Mouse (Mus musculus): ENCODE results near the gene Tmem204.

Gene Tmem204

DNA sequence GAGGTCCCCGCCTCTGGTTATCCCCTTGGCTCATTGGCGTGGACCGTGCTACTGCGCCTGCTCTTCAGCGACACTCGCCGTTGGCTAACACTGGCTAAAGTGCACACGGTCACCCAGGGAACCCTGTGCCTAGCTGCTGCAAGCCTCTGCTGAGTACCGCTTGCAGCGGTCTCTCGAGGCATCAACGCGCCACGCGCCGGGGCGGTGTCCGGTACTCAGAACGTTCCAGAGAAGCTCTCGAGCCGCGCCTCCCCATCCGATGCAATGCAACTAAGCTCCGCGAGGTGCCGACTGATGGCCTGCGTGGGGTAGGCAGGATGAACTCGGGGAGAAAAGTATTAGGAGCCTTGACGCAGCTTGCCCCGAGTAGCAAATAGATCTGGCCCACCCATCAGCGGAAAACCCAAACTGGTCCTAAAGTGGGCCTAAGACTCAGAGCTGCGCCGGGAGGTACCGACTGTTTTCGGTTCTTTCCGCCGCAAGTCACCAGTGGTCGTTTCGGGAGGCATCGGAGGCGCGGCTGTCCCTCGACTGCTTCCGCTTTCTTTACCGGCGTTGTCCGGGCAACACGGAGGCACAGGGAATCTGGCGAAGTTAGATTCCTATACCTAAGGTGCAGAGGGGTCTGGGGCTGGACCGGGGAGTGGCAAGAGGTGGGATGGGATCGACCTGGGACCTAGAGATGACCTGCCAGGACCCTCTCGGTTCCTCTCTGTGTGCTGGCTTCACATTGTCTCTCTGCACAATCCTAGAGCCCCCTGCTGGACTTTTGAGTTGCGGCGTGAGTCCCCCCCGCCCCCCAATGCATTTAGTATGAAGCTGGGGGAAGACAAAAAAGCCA is 66.9 kb downstream of the Tmem204 start:
- ATAC-seq (ENCODE audit: insufficient number of reproducible peaks, low FRiP score, low TSS enrichment): peak; percentile 71; the same call in 1 of the 2 replicates

DNA sequence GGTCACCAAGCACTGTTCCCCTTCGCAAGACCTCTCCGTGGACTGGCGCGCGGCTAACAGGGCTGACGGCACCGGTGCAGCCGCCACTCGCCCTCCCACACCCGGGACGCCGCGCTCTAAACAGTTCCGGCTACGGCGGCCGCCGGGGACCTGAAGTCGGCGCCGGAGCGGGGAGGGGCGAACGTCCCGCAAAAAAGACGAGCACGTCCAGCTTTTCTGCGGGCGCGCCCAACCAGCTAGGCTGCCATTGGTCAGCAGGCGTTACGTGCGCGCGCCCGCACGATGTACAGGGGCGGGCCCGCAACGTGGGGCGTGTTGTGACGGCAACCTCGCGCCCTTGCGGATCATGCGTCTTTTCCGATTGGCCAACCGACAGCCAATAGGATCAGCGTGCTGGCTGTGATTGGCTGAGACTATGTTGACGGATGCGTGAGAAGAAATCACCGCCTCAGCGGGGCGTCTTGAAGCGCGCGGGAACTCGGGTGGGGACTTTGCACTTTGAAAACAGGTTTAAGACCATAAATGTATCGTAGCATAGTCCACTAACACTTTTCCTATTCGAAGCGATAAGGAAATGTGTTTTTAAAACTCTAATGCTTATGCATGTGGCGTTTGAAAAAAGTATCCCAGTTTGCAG is 67.6 kb downstream of the Tmem204 start, which contains the start of the genes Cramp1l and Ift140:
Gene Cramp1l, minus strand, starts transcription at position 134 of the 637 bp plus-strand sequence.
Gene Ift140, plus strand, starts transcription at position 431 of the 637 bp plus-strand sequence.
- ATAC-seq (ENCODE audit: insufficient number of reproducible peaks, low FRiP score, low TSS enrichment): peak; percentile 97

DNA sequence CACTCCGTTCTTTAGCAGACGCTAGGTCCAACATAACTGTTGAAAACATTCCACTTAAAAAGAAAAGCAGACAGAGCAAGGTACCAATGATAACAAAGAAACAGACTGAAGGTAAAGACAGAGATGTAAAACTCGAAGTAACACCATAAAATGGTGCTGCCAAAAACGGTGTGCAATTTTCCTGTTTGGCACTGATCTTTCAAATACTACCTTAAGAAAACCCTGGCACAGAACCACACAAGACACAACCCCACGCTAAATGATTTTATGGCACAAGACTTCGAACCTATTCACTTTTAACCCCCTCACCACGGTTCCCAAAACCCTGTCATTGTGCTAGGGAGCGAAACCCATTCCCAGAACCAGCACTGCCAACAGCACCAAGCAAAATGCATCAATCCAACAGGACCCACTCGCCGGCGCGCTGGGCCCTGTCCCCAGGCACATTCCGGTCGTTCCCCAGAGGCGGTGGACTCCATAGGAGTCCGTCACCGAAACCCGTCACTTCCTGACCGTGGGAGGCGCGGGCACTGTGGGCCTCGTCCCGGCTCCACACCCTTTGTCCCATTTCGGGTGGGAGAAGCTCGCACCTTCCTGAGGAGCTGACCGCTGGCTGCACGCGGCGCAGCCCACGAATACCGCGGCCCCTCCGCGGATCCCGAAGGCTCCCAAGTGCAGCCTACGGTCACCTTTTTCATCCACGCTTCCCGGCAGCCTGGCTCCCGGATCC is 68.4 kb downstream of the Tmem204 start:
- ATAC-seq (ENCODE audit: insufficient number of reproducible peaks, low FRiP score, low TSS enrichment): no peak

DNA sequence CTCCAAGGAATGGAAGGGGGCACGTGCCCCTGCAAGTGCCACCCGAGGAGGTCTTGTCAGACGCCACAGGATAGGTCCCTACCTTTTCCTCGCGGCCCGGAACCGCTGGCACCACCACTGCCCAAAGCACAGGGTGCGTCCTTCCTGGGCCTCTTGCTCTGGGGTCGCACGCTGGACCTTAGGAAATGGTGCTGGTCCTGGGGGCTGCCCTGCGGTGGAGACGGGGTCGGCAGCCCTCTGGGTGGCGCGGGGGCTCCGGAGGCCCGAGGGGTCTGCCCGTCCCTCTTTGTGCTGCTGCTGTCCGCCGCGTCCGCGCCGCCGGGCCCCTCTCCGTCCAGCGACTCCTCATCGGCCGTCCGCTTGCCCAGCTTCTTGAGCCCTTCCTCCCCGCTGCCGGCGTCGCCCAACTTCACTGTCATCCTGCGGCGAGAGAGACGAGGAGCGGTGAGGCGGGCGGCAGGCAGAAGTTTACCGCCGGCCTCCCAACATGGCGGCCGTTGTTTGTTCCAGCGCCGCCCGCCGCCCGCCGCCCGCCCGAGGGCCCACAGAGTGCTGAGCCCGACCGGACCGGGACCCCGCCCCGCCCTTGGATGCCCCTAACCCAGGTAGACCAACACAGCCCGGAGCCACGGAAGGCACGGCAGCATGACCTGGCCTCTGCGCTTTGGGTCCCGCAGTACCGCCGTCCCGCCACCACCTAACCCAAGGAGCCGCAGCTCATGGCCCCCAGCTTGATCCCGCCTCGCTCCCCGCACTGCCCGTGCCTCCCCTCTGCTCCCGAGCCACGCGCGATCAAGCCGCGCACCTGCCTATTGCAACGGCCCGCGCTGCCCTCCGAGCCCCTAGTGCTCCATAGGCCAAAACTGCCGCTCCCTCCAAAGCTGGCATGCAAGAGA is 69.5 kb downstream of the Tmem204 start:
- no peak for ATAC-seq (ENCODE audit: insufficient number of reproducible peaks, low FRiP score, low TSS enrichment)
